Mouse (Mus musculus): ENCODE results near the gene Gmnc. TPM values are rescaled to one million over a fixed set of nuclear protein-coding genes. Genes with fewer than 3 reads are reported as not detected.

Gmnc gene
- polyA plus RNA-seq, 1 experiment from 2014 or later: 0.09 TPM

DNA sequence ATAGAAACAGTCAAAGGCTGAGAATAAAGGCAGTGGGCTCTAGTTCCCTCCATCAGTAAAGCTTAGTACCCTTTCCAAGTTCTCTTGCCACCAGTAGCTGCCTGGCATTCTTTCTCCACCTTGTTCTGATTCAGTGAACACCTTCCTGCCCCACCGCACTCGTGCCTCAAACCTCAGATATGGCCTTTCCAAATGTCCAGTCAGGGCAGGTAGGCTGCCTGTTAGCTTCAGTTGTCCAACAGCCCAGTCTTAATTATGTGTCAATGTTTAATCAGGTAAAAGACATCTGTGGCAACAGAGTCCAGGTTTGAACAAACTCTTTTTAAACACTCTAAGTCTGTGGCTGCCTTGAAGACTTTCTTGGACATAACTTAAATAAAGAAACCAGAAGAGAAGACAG lies 24.6 kb downstream of the Gmnc start:
- no peak for DNase-seq (ENCODE audit: low spot score)
- no peak overlapping the region for H3K27ac ChIP-seq (replicated peaks)
- peaks cover 5% of the 10 kb centered on the region for H3K4me1 ChIP-seq
- H3K9me3 ChIP-seq: no peaks in the 10 kb centered on the region
- peaks cover 33% of the 10 kb centered on the region for H3K27me3 ChIP-seq (replicated peaks; ENCODE audit: low read depth, poor library complexity, severe bottlenecking)
- no peaks in the 10 kb centered on the region for H3K36me3 ChIP-seq (replicated peaks)
- 85% methylated on average over 2 of the region's 2 CpGs for WGBS
- no peak overlapping the region for H3K4me3 ChIP-seq

DNA sequence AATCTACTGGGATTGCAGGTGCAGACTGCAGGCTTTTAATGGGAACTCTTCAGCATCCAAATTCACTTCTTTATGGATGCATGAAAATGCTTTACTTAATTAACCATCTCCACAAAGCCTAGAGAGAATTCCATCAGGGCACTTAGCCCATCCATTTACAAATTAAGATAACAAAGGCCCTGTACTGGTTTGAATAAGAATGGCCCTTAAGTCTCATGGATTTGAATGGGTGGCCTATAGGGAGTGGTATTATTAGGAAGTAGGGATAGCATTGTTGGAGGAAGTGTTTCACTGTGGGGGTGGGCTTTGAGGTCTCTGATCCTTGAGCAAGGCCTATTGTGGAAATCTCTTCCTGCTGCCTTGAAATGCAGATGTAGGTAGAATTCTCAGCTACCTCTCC lies 29.5 kb downstream of the Gmnc start:
- Histone ChIP-seq H3K4me3 (no peak overlapping the region), H3K9me3 (no peaks in the 10 kb centered on the region), H3K27me3 (replicated peaks; ENCODE audit: low read depth, poor library complexity, severe bottlenecking) (peaks cover 9% of the 10 kb centered on the region), H3K4me1 (no peaks in the 10 kb centered on the region), H3K27ac (replicated peaks) (no peak overlapping the region), H3K36me3 (replicated peaks) (no peaks in the 10 kb centered on the region)
- no peak for DNase-seq (ENCODE audit: low spot score)

DNA sequence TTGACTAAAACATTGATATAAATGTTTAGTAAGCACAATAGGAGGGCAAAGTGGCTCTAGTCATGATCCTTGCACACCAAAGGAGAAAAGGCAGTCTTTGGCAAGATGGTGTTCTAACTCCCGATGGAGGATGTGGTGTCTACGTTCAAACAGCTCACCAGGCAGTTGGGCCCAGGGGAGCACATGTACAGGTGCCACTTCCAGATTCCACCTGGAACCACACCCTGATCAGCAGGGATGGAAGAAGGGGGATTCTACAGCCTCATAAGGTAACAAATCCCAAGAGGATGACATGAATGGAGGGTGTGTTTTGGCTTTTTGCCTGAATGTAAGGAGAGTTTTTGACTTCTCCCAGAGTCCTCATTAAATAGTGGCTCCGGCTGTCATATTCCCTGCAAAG lies 39.9 kb downstream of the Gmnc start:
- H3K4me3 ChIP-seq: no peak overlapping the region
- 80% methylated on average over 3 of the region's 3 CpGs for WGBS
- H3K27ac ChIP-seq (replicated peaks): no peak overlapping the region
- no peaks in the 10 kb centered on the region for H3K4me1 ChIP-seq
- no peak for DNase-seq (ENCODE audit: low spot score)
- no peaks in the 10 kb centered on the region for H3K27me3 ChIP-seq (replicated peaks; ENCODE audit: low read depth, poor library complexity, severe bottlenecking)
- no peaks in the 10 kb centered on the region for H3K9me3 ChIP-seq
- no peaks in the 10 kb centered on the region for H3K36me3 ChIP-seq (replicated peaks)

DNA sequence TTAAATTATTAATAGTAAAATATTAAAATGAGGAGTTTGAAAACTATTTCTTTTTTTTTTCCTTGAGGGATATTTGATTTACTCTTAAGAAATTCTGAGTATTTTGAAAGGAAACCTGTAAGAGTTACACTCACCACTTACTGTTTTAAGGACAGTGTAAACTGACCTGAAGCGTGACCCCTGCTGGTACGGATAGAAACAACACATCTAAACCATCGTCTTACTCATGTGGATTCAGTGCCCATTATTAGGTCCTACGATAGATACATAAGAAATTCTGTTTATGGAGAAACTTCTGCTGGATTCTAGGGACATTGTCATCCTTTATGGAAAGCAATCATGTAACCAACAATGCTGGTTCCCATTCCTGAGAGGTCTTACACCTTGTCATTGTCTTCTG lies 41.2 kb downstream of the Gmnc start:
- Histone ChIP-seq H3K27me3 (replicated peaks; ENCODE audit: low read depth, poor library complexity, severe bottlenecking) (no peaks in the 10 kb centered on the region), H3K36me3 (replicated peaks) (no peaks in the 10 kb centered on the region), H3K4me1 (no peaks in the 10 kb centered on the region), H3K9me3 (no peaks in the 10 kb centered on the region), H3K4me3 (no peak overlapping the region), H3K27ac (replicated peaks) (no peak overlapping the region)
- 55% methylated on average over 4 of the region's 4 CpGs for WGBS
- DNase-seq (ENCODE audit: low spot score): no peak

DNA sequence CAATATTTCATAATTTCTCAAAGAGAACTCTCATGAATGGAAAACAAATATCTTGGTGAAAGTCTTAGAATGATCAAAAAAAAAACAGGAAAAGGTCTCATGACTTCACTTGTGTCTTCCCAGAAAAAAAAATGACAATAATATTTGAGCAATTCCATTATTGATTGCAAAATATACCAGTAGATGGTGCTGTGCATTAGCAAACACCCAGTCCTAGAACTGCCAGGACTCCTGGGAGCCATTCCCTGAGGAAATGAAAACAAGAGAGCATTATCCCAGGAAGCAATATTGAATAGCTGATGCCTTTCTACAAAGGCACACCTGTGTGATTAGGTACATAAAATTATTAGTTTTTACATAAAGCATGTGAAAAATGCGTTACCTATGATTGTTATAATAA lies 87.5 kb downstream of the Gmnc start:
- 84% methylated on average over 1 of the region's 1 CpGs for WGBS
- no peak overlapping the region for H3K4me3 ChIP-seq
- H3K9me3 ChIP-seq: no peaks in the 10 kb centered on the region
- H3K27me3 ChIP-seq (replicated peaks; ENCODE audit: low read depth, poor library complexity, severe bottlenecking): no peaks in the 10 kb centered on the region
- no peak overlapping the region for H3K27ac ChIP-seq (replicated peaks)
- no peaks in the 10 kb centered on the region for H3K36me3 ChIP-seq (replicated peaks)
- DNase-seq (ENCODE audit: low spot score): no peak
- H3K4me1 ChIP-seq: no peaks in the 10 kb centered on the region

DNA sequence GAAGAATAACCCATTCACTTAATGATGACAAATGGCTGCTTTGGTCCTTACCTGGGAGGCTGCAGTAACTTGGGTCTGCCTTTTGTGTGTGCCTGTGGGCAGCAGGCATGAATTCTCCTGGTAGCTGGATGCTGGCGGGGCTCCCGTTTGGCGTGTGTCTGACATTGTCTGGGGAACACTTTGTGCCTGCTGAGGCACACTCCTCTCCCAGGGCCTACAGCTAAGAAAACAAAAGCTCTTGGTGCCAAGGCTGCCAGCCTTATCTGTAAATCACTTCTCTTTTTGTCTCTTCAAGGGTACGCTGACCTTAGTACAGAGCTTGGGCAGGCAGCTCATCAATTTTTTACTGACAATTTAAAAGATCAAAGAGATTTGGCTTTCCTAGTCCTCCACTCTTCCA lies 90.0 kb downstream of the Gmnc start:
- no peak for DNase-seq (ENCODE audit: low spot score)
- Histone ChIP-seq H3K4me1 (no peaks in the 10 kb centered on the region), H3K27me3 (replicated peaks; ENCODE audit: low read depth, poor library complexity, severe bottlenecking) (no peaks in the 10 kb centered on the region), H3K36me3 (replicated peaks) (no peaks in the 10 kb centered on the region), H3K4me3 (no peak overlapping the region), H3K9me3 (no peaks in the 10 kb centered on the region), H3K27ac (replicated peaks) (no peak overlapping the region)
- 41% methylated on average over 4 of the region's 4 CpGs for WGBS

DNA sequence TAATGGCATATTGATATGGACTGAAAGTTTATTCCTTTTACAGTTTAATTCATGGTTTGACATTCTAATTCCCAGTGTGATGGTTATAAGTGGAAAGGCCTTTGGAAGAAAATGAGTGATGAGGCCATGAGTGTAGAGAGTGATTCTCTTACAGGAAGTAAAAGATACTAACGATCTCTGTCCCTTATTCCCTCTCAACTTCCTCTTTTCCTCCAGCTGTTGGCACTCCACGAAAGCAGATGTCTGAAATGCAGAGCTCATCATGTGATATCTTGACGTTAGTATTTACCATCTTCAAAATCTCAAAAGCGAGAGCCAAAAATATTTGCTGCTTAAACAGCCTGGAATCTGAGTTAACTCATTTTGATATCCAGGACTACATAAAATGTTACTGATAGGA lies 105.1 kb downstream of the Gmnc start:
- H3K4me3 ChIP-seq: no peak overlapping the region
- WGBS: 79% methylated on average over 4 of the region's 4 CpGs
- no peak overlapping the region for H3K27ac ChIP-seq (replicated peaks)
- no peak for DNase-seq (ENCODE audit: low spot score)
- H3K36me3 ChIP-seq (replicated peaks): no peaks in the 10 kb centered on the region
- no peaks in the 10 kb centered on the region for H3K27me3 ChIP-seq (replicated peaks; ENCODE audit: low read depth, poor library complexity, severe bottlenecking)
- no peaks in the 10 kb centered on the region for H3K9me3 ChIP-seq
- H3K4me1 ChIP-seq: no peaks in the 10 kb centered on the region

DNA sequence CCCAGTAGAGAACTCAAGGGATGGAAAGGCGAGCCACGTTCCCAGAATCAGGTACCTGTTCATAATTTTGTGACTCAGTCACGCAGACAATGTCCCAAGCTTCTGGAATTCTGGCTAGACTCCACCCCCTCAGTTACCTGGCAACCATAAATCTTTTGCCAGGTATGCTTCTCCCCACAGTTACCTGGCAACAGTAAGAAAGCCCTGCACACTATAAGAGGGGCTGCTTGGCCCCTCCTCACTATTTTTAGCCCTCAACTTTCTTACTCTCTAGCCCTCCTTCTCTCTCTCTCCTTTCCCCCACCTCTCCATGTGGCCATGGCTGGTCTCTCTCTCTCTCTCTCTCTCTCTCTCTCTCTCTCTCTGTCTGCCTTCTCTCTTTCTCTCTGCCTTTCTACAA lies 114.6 kb downstream of the Gmnc start:
- H3K4me1 ChIP-seq: no peaks in the 10 kb centered on the region
- DNase-seq (ENCODE audit: low spot score): no peak
- H3K4me3 ChIP-seq: no peak overlapping the region
- H3K36me3 ChIP-seq (replicated peaks): no peaks in the 10 kb centered on the region
- 77% methylated on average over 3 of the region's 3 CpGs for WGBS
- H3K9me3 ChIP-seq: no peaks in the 10 kb centered on the region
- H3K27me3 ChIP-seq (replicated peaks; ENCODE audit: low read depth, poor library complexity, severe bottlenecking): no peaks in the 10 kb centered on the region
- no peak overlapping the region for H3K27ac ChIP-seq (replicated peaks)
